Mouse (Mus musculus) urinary bladder, postnatal 4 days (tissue): ENCODE measurements around the gene Pltp.
"Not testable (repeated sequence)": the region's sequence is repeated elsewhere in the genome, so short reads cannot be mapped to it uniquely, and the experiment has no call there.

ENCODE experiments used
- DNase-seq, 2 experiments: peaks; one replicate each; pipeline ENCODE4 v3.0.0; 2021 to 2022; ENCODE audit warnings: low spot score in 2 of 2

Gene Pltp

DNA sequence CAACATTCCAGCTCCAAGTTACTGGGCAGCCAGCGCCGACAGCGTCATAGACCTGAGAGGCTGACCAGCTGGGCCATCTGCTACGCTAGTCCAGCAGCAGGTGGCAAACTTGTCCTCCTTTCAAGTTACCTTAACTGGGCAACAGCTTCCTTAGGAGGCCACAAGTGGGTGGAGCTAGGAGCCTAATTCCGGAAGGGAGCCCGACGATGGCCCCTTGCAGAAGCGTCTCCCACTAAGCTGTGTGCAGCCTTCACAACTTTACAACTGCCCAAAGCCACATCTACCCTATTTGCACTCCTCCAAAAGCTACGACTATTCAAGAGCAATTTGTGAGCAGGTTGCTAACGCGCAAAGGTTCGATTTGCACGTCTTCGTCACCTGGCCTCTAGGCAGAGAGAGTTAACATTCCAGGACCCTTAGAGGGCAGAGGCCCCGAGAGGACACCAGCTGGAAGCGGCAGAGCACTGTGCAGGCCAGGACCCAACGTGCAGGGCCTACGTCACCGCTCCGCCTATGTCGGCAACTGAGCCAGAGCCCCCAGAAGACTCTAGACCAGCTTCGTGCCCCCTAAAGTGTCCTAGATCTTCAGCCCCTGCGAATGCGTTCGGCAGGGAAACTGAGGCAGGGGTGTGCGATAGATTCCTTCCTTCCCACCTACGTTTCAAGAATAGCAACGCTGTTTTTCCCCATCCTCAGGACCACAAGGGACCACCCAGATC lies 21.2 kb upstream of the Pltp start:
- no peak for DNase-seq

DNA sequence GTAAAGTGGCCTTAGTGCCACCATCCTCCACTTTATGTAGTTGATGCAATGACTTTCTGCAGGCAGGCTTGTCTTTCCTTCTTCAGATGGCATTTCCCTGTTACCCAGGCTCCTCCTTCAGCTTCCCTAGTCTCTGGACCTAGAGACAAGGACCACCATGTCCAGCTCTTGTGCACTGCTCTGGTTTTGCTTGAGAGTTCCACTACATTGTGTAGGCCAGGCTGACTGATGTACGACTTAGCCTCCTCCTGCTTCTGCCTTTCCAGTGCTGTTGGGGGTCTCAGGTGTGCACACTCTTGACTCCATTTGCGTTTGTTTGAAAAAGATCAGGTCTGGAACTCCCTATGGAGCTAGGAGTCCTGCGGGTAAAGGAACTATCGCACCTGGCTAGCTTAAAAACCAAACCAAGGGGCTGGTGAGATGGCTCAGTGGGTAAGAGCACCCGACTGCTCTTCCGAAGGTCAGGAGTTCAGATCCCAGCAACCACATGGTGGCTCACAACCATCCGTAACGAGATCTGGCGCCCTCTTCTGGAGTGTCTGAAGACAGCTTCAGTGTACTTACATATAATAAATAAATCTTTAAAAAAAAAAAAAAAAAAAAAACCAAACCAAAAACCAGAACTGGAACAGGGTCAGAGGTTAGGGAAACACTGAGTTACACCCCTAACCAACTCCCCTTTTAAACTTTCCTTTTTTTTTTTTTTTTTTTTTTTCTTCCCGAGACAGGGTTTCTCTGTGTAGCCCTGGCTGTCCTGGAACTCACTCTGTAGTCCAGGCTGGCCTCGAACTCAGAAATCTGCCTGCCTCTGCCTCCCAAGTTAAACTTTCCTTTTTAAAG lies 20.1 kb upstream of the Pltp start:
- not testable (repeated sequence) for DNase-seq

DNA sequence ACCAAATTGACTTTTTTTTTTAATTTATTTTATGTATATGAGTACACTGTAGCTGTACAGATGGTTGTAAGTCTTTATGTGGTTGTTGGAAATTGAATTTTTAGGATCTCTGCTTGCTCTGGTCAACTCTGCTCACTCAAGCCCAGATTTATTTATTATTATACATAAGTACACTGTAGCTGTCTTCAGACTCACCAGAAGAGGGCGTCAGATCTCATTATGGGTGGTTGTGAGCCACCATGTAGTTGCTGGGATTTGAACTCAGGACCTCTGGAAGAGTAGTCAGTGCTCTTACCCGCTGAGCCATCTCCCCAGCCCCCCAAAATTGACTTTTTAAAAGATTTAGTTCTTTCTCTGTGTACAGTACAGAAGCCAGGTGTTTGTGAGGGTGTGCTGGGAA lies 18.1 kb upstream of the Pltp start:
- not testable (repeated sequence) for DNase-seq

DNA sequence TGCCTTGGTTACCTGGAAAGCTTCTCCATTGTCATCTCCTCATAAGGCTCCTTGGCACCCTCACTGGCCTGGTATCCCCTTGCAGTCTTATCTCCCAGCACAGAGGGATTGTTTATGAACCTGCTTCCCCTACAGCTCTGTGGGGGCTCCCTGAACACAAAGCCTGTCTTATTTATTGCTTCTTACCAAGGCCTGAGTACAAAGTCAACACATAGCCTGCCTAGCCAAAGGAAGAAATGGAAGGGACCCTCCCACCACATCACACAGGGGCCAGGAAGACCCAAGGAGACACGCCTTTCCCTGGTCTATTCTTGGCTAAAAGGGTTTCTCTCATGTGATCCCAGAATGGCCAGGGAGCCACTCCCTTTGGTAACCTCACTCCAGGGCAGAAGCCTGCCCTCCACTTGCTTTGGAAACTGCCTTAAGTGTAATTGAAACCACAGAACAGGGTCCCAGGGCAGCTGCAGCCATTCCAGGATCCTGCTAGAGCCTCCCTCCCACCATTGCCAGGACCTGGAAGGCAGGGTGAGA lies 16.8 kb upstream of the Pltp start:
- DNase-seq: no peak

DNA sequence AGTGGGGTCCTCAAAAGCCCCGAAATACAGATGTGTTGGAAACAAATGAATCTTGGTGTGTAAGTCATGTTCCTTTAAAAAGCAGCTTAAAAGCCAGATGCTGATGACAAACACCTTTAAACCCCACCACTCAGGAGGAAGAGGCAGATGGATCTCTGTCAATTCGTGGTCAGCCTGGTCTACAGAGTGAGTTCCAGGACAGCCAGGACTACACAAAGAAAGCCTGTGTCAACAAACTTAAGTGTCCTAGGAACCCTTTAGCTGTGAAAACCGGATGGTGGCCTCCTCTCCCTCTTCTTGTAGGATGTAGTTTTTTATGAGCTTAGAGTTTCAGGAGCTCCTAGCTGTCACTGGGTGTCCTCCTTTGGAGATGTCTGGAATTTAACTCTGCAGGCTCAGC lies 16.1 kb upstream of the Pltp start:
- DNase-seq: no peak

DNA sequence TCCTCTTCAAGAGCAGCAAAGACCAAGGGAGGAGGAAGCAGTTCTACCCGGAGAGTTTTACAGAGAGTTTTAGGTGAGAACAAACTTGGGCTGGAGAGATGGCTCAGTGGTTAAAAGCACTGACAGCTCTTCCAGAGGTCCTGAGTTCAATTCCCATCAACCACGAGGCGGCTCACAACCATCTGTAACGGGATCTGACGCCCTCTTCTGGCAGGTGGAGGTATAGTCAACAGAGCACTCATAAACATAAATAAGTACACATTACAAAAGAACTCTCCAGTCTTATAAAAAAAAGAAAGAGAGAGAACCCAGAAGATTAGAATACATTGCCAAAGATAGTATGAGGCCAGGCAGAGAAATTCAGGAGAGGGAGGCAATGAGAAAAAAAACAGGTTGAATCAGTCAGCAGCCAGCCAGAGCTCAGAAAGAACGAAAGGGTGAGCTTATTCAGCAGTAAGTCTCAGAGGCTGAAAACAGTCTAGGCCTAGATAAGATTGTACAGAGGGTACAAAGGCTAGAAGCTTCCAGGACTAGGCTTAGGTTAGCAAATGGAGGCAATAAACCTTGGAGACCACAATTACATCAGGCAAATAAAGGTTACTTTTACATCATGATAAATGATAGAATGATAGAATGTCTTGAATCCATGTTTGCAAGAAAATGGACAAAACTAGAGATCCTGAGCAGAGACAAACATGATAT lies 14.2 kb upstream of the Pltp start:
- DNase-seq: no peak

DNA sequence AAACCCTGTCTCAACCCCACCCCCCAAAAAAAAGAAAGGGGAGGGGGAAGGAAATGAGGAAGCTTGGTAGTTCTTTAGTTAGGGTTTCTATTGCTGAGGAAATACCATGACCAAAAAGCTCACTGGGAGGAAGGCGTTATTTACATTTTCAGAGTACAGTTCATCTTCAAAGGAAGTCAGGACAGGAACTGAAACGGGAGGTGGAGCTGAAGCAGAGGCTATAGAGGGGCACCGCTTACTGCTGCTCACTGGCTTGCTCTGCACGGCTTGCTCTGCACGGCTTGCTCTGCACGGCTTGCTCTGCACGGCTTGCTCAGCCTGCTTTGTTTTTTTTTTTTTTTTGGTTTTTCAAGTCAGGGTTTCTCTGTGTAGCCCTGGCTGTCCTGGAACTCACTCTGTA lies 11.0 kb upstream of the Pltp start:
- DNase-seq: no peak

DNA sequence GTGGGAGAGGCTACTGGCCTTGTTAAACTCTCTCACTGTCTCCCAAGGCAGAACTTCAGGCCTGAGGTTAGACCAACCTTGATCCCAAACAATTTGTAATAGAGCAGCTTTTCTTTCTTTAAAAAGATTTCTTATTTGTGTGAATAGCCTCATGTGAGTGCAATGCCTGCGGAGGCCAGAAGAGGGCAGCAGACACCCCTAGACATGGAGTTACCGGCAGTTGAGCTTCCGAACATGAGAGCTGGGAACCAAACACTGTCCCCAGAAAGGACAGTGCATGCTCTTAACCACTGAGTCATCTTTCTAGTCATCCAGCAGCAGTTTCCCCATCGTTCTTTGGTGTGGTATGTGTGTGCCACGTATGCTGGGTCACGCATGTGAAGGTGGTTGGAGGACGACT lies 10.1 kb upstream of the Pltp start:
- no peak for DNase-seq

DNA sequence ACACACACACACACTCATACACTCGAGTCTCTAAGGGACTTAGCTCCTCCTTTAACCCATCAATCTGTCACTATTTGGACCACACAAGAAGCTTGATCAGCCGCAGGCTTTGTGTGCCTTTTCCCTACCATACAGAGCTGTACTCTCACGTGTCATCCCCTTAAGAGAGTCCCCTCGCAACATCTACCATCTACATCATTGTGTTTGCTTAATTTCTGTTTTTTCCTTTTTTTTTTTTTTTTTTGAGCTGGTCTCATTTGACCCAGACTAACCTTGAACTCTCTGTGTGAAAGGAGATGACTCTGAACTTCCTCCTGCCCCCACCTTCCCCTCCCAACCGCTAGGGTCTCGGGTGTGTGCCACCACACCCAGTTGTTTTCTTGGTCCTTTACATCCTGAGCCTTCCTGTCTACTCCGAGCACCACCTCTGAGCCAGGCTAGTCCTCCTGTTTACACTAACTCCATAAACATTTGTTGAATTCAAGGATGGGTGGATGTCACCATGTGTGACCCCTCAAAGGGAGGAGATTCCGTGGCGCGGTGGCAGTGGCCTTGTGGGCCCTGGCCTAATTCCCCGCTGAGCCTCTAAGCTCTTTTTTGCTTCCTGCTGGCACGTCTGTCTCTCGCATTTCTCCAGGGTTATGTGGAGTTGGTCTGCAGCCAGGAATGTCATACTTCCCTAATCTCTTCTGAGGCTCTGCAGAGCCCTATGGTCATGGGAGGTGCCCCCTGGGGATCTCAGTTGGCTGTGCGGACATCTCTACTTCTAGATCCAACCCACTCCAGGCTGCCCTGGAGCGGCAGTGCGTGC lies 9.4 kb upstream of the Pltp start:
- peak; percentile 67 to 74 for DNase-seq

DNA sequence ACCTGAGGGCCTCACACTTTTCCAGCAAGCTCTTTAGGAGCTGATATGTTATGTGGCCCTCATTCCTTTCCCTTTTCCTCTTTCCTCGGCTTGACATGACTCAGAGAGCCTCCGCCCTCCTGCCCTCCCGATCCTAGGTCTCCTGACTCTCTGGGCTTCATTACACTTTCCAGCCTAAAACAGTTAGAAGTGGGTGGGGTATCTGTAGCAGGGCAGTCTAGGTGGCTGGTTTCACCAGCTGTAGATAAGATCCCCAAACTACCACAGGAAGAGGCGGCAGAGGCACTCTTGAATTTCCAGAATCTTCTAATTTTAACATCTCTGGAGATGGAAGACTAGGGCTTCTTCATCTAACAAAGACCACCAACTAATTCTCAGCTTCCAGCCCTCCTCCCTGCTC lies 7.1 kb upstream of the Pltp start:
- DNase-seq: no peak

DNA sequence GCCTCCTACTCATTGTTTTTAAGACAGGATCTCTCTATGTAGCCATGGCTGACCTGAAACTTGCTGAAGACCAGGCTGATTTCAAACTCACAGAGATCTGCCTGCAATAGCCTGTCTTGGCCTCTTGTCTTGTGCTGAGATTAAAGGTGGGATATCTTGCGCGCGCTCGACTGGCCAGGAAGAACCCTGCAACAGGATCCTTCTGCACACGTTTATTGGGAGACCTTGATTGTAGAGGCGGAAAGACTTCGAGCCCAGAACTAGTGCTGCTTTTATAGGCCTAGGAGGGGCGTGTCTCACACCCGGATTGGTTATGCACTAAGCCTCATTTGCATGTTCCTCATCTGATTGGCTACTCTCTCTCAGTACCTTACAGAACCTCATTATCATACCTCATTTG lies 5.9 kb upstream of the Pltp start:
- not testable (repeated sequence) for DNase-seq

DNA sequence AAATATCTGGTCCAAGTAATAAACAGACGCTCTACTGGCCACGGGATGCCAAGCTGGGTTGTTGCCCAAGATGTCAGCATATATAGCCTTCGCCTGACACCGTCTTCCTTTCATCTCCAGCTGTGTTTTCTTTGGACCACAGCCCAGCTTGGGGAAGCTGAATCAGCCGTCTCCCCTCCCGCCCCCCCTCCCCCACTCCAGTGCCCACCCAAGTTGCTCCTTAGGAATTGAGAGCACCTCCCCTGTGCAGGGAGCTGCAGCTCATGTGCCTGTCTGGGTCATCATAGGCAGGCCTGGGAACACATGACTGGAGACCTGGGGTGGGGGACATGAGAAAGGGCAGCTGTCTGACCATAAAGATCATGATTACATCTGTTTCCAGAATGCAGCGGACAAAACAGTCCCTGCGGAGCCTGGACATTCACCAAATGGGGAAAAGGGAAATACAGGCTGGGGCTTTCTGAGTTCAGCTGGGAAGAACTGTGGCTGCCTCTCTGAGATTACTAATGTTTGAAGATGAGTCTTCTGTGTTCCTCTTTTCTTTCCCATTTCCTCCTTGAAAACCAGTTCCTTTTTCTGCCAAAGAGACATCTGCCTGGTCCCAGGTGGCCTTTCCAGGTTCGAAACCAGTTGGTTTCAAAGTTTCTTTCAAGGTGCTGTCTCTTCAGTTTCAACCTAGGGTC lies 4.8 kb upstream of the Pltp start:
- DNase-seq: peak; percentile 72 to 81

DNA sequence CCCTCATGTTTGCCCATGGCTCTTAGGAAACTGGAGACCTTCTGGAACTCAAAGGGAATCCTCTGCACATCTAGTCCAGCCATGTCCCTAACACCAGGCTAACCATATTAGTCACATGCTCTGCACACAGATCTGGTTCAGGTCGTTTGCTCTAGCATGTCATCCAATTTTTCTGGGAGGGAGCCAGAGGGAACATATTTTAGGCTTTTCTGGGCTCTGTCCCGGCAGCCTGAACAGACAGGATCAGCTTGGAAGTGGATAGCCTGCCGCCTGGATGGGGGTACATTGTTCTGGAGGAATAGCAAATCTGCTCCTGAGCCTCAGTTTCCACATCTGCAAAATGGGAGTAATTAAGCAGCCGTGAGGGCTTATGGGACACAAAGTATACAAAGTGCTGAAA lies 3.6 kb upstream of the Pltp start:
- no peak for DNase-seq

DNA sequence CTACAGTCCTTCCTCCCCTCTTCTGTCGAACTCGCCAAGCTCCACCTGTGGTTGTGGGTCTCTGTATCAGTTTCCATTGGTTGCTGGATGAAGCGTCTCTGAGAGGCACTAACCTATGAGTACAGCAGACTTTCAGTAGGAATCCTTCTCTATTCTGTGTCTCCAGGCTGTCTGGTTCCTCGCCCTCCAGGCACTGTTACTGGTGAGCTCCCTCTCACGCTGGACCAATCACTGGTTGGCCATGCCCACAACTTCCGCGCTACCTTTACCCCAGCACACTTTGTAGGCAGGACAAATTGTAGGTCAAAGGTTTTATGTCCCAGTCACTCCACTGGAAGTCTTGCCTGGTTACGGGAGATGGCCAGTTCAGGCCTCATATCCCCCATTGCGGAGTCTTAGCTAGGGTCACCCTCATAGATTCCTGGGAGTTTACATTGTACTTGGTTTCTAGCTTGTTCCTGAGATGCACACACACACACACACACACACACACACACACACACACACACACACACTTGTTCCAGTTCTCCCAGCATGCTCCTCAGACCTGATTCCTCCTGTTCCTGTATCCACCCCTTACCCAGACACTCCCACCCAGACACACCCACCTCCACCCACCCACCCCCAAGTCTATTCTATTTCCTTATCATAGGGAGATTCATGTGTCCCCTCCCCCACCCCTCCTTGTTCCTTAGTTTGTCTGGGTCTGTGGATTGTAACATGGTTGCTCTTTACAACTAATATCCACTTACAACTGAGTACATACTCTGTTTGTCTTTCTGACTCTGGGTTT lies 2.3 kb upstream of the Pltp start:
- DNase-seq: no peak

DNA sequence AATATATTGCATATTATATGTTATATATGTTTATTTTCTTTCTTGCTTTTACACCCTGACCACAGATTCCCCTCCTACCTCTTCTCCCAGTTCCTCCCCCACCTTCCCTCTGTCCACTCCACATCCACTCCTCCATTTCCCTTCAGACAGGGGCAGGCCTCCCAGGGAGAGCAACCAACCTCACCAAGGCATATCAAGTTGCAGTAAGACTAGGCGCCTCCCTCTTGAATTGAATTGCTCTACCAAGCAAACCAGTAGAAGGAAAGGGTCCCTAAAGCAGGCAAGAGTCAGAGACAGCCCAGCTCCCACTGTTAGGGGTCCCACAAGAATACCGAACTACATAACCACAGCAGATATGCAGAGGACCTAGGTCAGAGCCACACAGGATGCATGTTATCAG lies 1.6 kb upstream of the Pltp start:
- no peak for DNase-seq

DNA sequence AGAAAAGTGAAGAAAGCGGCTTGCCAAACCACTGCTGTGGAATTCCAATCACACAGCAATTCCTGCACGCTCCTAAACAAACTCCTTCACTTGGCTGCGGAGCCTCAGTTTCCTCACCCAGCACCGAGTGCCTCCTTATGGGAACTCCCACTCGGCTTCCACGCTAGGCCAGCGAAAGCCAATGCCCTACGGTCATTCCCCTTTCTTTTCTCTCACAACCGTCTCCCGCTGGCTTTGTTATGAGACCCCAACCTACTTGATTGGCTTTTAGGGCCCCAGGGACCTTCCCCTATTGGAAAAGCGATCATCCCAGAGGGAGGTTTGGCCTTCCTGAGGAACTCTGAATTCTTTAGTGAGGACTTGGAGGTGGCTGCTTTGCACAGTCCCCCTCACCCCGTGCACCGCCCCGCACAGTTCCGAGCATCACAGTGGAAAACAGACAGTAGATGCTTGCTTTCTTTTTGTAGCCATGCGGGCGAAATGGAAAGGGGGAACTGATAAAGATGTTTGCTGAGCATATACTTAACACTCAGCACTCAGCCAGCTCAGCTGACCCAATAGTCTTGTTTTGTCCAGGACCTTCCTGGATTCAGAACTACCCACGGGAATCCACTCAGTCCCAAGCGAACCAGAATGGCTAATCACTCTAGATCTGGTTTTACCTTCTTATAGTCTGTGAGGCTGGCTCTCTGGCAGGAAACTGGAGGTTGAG lies 487 bp upstream of the Pltp start:
- no peak for DNase-seq

DNA sequence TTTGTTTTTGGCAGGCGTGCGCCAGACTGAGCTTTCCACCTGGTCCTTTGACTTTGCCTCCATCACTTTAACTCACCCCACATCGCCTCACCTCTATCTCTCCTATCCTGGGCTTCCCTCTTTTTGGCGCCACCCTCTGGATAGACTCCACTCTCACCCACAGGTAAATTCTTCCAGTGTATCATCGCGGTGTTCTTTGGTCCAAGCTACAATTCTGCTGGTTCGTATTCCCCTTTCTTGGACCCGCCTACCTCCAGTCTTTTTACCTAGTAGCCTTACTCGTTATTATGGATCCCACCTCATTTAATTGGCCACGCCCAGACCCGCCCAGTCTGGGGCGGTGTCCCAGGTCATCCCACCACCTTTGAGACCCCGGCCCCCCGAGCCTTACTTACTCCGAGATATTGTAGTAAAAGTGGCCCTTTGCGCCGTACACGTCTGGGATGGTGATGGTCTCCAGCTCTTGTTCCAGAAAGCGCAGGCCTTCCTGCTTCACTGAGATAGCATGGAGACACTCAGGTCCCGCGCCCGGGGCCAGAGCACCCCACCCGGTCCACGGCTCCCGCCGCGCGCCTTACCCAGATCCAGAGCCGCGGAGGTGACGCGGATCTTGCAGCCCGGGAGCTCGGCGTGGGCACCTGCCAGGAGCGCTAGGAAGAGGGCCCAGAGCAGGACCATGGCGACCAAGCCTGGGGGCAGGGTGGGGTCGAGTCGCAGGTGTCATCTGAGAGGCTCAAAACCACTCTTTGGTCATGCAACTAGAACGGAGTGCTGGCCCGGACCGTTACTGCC lies 1.0 kb downstream of the Pltp start:
- no peak for DNase-seq

DNA sequence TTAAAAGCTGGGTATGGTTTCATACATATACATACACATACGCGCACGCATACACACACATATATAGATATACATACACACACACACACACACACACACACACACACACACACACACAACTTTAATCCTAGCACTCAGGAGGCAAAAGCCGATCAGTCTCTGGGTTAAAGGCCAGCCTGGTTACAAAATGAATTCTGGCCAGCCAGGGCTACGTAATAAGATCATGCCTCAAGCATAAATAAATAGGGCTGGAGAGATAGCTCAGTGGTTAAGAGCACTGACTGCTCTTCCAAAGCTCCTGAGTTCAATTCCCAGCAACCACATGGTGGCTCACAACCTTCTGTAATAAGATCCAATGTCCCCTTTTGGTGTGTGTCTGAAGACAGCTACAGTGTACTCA lies 1.9 kb downstream of the Pltp start:
- not testable (repeated sequence) for DNase-seq

DNA sequence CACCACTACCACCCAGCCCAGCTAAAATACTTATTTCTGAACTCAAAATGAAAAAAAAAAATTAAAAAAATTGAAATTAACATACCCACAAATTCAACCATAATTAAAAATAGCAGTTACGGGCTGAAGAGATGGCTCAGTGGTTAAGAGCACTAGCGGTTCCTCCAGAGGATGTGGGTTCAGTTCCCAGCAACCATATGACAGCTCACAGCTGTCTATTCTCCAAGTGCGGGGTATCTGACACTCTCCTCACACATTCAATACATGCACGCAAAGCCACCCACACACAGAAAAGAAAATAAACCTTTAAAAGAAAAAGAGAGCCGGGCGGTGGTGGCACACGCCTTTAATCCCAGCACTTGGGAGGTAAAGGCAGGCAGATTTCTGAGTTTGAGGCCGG lies 7.5 kb downstream of the Pltp start:
- no peak for DNase-seq
